In the genomic region with DNA sequence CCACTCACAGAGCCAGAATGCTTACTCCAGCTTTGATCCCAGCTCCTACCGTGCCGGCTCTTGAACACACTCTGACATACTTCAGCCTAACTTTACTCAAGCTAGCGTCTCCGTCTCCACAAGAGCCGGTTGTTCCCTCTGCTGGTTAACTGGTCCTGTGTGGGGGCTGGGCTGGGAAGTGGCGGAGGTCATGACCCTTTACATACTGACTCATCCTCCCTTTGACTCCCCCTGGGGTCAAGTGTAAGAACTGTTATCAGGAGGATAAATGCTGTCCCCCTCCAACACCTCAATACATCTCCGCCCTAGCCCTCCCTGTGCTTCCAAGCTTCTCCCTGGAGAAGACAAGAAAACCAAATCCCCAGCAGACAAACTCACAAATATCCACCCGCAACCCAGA, we compare ENCODE assay signal across 12 mouse cellular contexts. TPM values are rescaled to one million over a fixed set of nuclear protein-coding genes. Genes with fewer than 3 reads are reported as not detected.
"Had no signal": no experiment of that assay in that cellular context is flagged by ENCODE, and none has a peak within 500 bp of the region (broad histone marks: within the 10 kb centered on the region; RNA-seq: fewer than 3 reads in every experiment).

No protein-coding gene starts in this region.

- H3K36me3 ChIP-seq: kidney, embryonic 15.5 days; limb, embryonic 12.5 days; liver, embryonic 13.5 days; midbrain, embryonic 12.5 days; stomach, embryonic 15.5 days had no signal

- H3K4me2 ChIP-seq: kidney, embryonic 15.5 days; limb, embryonic 12.5 days; liver, embryonic 13.5 days; midbrain, embryonic 12.5 days; stomach, embryonic 15.5 days had no signal

- H3K27me3 ChIP-seq: stomach, embryonic 15.5 days had no signal

- DNase-seq: kidney, postnatal 14 days; liver; liver, embryonic 13.5 days; liver, postnatal 0 days; thymus, adult 2 months; thymus, postnatal 25 days had no signal

- H3K27ac ChIP-seq: kidney, embryonic 15.5 days; limb, embryonic 12.5 days; liver, embryonic 13.5 days; midbrain, embryonic 12.5 days; stomach, embryonic 15.5 days had no signal

- H3K9me3 ChIP-seq: kidney, embryonic 15.5 days; limb, embryonic 12.5 days; liver, embryonic 13.5 days; midbrain, embryonic 12.5 days; stomach, embryonic 15.5 days had no signal

- H3K4me3 ChIP-seq: kidney, embryonic 15.5 days; limb, embryonic 12.5 days; liver, embryonic 13.5 days; midbrain, embryonic 12.5 days; myocyte; stomach, embryonic 15.5 days had no signal

- H3K9ac ChIP-seq: kidney, embryonic 15.5 days; limb, embryonic 12.5 days; liver, embryonic 13.5 days; liver, postnatal 0 days; midbrain, embryonic 12.5 days; stomach, embryonic 15.5 days had no signal

- ATAC-seq: liver, postnatal 0 days had no signal

- H3K4me1 ChIP-seq: midbrain, embryonic 12.5 days; stomach, embryonic 15.5 days had no signal

RNA-seq across cellular contexts. Expression of a gene that starts 16.7 kb away (rescaled TPM):
- total RNA-seq: neutrophil, adult 5-6 weeks had no signal
